Mouse (Mus musculus) forebrain, embryonic 12.5 days (tissue): ENCODE measurements at regions not wholly inside any gene's neighbourhood (a gene's known extent, or its start where the extent isn't known, plus 50 kb on each side); places are given as distances from the start of the nearest gene placed in this dataset.

Experiments
- ATAC-seq: fragments of 200-750 bp; cut with Nextera tagmentation; 2 replicates; pipeline ENCODE4 v1.8.0; 2017; ENCODE audit warnings: moderate TSS enrichment; ENCODE audit not compliant: low FRiP score
- H3K27ac ChIP-seq: fragments of 300-500 bp; sonication (generic); 2 replicates; pipeline ENCODE4 v1.5.1; 2016; ENCODE audit warnings: mild to moderate bottlenecking
- H3K27me3 ChIP-seq: fragments of 300-500 bp; sonication (generic); 2 replicates; pipeline ENCODE4 v1.6.1; 2016; ENCODE audit warnings: mild to moderate bottlenecking
- H3K36me3 ChIP-seq: fragments of 300-500 bp; sonication (generic); replicated peaks from 2 replicates; pipeline ENCODE4 v1.6.1; 2016; ENCODE audit warnings: mild to moderate bottlenecking
- H3K4me1 ChIP-seq: fragments of 300-500 bp; sonication (generic); 2 replicates; pipeline ENCODE4 v1.6.1; 2016
- H3K4me2 ChIP-seq: fragments of 300-500 bp; sonication (generic); 2 replicates; pipeline ENCODE4 v1.6.1; 2016; ENCODE audit warnings: mild to moderate bottlenecking, moderate library complexity
- H3K4me3 ChIP-seq: fragments of 300-500 bp; sonication (generic); replicated peaks from 2 replicates; pipeline ENCODE4 v1.5.1; 2016; ENCODE audit warnings: mild to moderate bottlenecking
- H3K9ac ChIP-seq: fragments of 300-500 bp; sonication (generic); 2 replicates; pipeline ENCODE4 v1.6.1; 2016; ENCODE audit warnings: mild to moderate bottlenecking
- H3K9me3 ChIP-seq: fragments of 300-500 bp; sonication (generic); 2 replicates; pipeline ENCODE4 v1.6.1; 2016
- WGBS: fragments of 180-500 bp; shearing (Covaris S2); methylation state at CpG from one replicate; pipeline ENCODE4 v1.1.7; 2016; 5-methylcytosine and 5-hydroxymethylcytosine counted together

GRCm38 (mm10) chr3:139897894-139898293, 692.4 kb downstream of the Stpg2 start:
- H3K4me2 ChIP-seq, result no peak overlapping the region
- 88% methylated on average over 5 of the region's 5 CpGs for WGBS
- H3K9me3 ChIP-seq, result no peaks in the 10 kb centered on the region
- peaks cover 6% of the 10 kb centered on the region; the same call in 1 of the 2 replicates for H3K4me1 ChIP-seq
- no peaks in the 10 kb centered on the region for H3K36me3 ChIP-seq
- no peak for ATAC-seq
- H3K27me3 ChIP-seq, result no peaks in the 10 kb centered on the region
- no peak overlapping the region for H3K4me3 ChIP-seq
- H3K9ac ChIP-seq, result no peak overlapping the region
- no peak overlapping the region for H3K27ac ChIP-seq

GRCm38 (mm10) chr3:139899213-139899612, 693.7 kb downstream of the Stpg2 start:
- peaks cover 6% of the 10 kb centered on the region; the same call in 1 of the 2 replicates for H3K4me1 ChIP-seq
- H3K9me3 ChIP-seq, result no peaks in the 10 kb centered on the region
- H3K4me3 ChIP-seq, result no peak overlapping the region
- no peaks in the 10 kb centered on the region for H3K27me3 ChIP-seq
- H3K27ac ChIP-seq, result no peak overlapping the region
- ATAC-seq, result no peak
- WGBS, result 15% methylated on average over 5 of the region's 5 CpGs
- H3K4me2 ChIP-seq, result no peak overlapping the region
- H3K9ac ChIP-seq, result no peak overlapping the region
- H3K36me3 ChIP-seq, result no peaks in the 10 kb centered on the region

- Histone ChIP-seq H3K4me3 (no peak overlapping the region), H3K36me3 (no peaks in the 10 kb centered on the region), H3K4me2 (no peak overlapping the region), H3K27ac (no peak overlapping the region), H3K27me3 (no peaks in the 10 kb centered on the region), H3K9me3 (no peaks in the 10 kb centered on the region), H3K4me1 (no peaks in the 10 kb centered on the region), H3K9ac (no peak overlapping the region)
- 37% methylated on average over 2 of the region's 2 CpGs for WGBS
- ATAC-seq, result peak; percentile 90; the same call in 1 of the 2 replicates
Measured at GRCm38 (mm10) chr3:139913639-139914330, 708.3 kb downstream of the Stpg2 start.

- no peaks in the 10 kb centered on the region for H3K4me1 ChIP-seq
- H3K27me3 ChIP-seq, result no peaks in the 10 kb centered on the region
- no peak overlapping the region for H3K9ac ChIP-seq
- ATAC-seq, result no peak
- no peak overlapping the region for H3K27ac ChIP-seq
- no peaks in the 10 kb centered on the region for H3K9me3 ChIP-seq
- no peak overlapping the region for H3K4me3 ChIP-seq
- H3K4me2 ChIP-seq, result no peak overlapping the region
- 78% methylated on average over 3 of the region's 3 CpGs for WGBS
- no peaks in the 10 kb centered on the region for H3K36me3 ChIP-seq
Measured at GRCm38 (mm10) chr3:139922267-139922666, 716.8 kb downstream of the Stpg2 start.

- H3K4me1 ChIP-seq, result no peaks in the 10 kb centered on the region; the same call in 1 of the 2 replicates
- no peak overlapping the region for H3K4me3 ChIP-seq
- no peak overlapping the region for H3K4me2 ChIP-seq
- no peaks in the 10 kb centered on the region for H3K9me3 ChIP-seq
- no peak overlapping the region for H3K27ac ChIP-seq
- peak; percentile 76 for ATAC-seq
- no peaks in the 10 kb centered on the region for H3K27me3 ChIP-seq
- 19% methylated on average over 4 of the region's 4 CpGs for WGBS
- H3K36me3 ChIP-seq, result no peaks in the 10 kb centered on the region
- no peak overlapping the region for H3K9ac ChIP-seq
Measured at GRCm38 (mm10) chr3:139933039-139933438, 727.5 kb downstream of the Stpg2 start.

GRCm38 (mm10) chr3:139946209-139946608, 740.7 kb downstream of the Stpg2 start:
- Histone ChIP-seq H3K36me3 (no peaks in the 10 kb centered on the region), H3K27ac (no peak overlapping the region), H3K9me3 (no peaks in the 10 kb centered on the region), H3K4me1 (no peaks in the 10 kb centered on the region), H3K4me3 (no peak overlapping the region), H3K4me2 (no peak overlapping the region), H3K9ac (no peak overlapping the region), H3K27me3 (no peaks in the 10 kb centered on the region)
- ATAC-seq, result no peak
- 90% methylated on average over 2 of the region's 2 CpGs for WGBS

- Histone ChIP-seq H3K27ac (no peak overlapping the region), H3K9ac (no peak overlapping the region), H3K4me3 (no peak overlapping the region), H3K4me1 (no peaks in the 10 kb centered on the region), H3K9me3 (no peaks in the 10 kb centered on the region), H3K27me3 (no peaks in the 10 kb centered on the region), H3K36me3 (no peaks in the 10 kb centered on the region), H3K4me2 (no peak overlapping the region)
- 82% methylated on average over 4 of the region's 4 CpGs for WGBS
- ATAC-seq, result no peak
Measured at GRCm38 (mm10) chr3:139947247-139947646, 741.8 kb downstream of the Stpg2 start.

- 74% methylated on average over 4 of the region's 4 CpGs for WGBS
- H3K4me3 ChIP-seq, result no peak overlapping the region
- no peak overlapping the region for H3K27ac ChIP-seq
- no peaks in the 10 kb centered on the region for H3K4me1 ChIP-seq
- no peaks in the 10 kb centered on the region for H3K9me3 ChIP-seq
- H3K4me2 ChIP-seq, result no peak overlapping the region
- ATAC-seq, result no peak
- H3K9ac ChIP-seq, result no peak overlapping the region
- H3K27me3 ChIP-seq, result no peaks in the 10 kb centered on the region
- H3K36me3 ChIP-seq, result no peaks in the 10 kb centered on the region
Measured at GRCm38 (mm10) chr3:139949096-139949495, 743.6 kb downstream of the Stpg2 start.

GRCm38 (mm10) chr3:139950016-139950705, 744.7 kb downstream of the Stpg2 start:
- H3K4me2 ChIP-seq, result no peak overlapping the region
- no peaks in the 10 kb centered on the region for H3K36me3 ChIP-seq
- H3K4me3 ChIP-seq, result no peak overlapping the region
- H3K27me3 ChIP-seq, result no peaks in the 10 kb centered on the region
- H3K9ac ChIP-seq, result no peak overlapping the region
- WGBS, result 89% methylated on average over 8 of the region's 8 CpGs
- ATAC-seq, result no peak
- H3K27ac ChIP-seq, result no peak overlapping the region
- no peaks in the 10 kb centered on the region for H3K9me3 ChIP-seq
- no peaks in the 10 kb centered on the region for H3K4me1 ChIP-seq

- Histone ChIP-seq H3K27ac (no peak overlapping the region), H3K36me3 (no peaks in the 10 kb centered on the region), H3K4me3 (no peak overlapping the region), H3K4me2 (no peak overlapping the region), H3K4me1 (no peaks in the 10 kb centered on the region), H3K9me3 (no peaks in the 10 kb centered on the region), H3K27me3 (no peaks in the 10 kb centered on the region), H3K9ac (no peak overlapping the region)
- ATAC-seq, result no peak
- WGBS, result 92% methylated on average over 8 of the region's 8 CpGs
Measured at GRCm38 (mm10) chr3:139951516-139951915, 746.0 kb downstream of the Stpg2 start.

- H3K4me2 ChIP-seq, result no peak overlapping the region
- no peaks in the 10 kb centered on the region for H3K4me1 ChIP-seq
- no peak overlapping the region for H3K9ac ChIP-seq
- H3K27me3 ChIP-seq, result no peaks in the 10 kb centered on the region
- ATAC-seq, result no peak
- no peak overlapping the region for H3K4me3 ChIP-seq
- no peaks in the 10 kb centered on the region for H3K36me3 ChIP-seq
- 88% methylated on average over 1 of the region's 1 CpGs for WGBS
- H3K9me3 ChIP-seq, result 0 out of 2 replicates have a peak, but pooled peaks cover 5% of the 10 kb centered on the region
- no peak overlapping the region for H3K27ac ChIP-seq
Measured at GRCm38 (mm10) chr3:139978172-139978571, 772.7 kb downstream of the Stpg2 start.

GRCm38 (mm10) chr3:139985830-139986481, 780.5 kb downstream of the Stpg2 start:
- Histone ChIP-seq H3K9ac (no peak overlapping the region), H3K4me3 (no peak overlapping the region), H3K9me3 (no peaks in the 10 kb centered on the region), H3K4me2 (no peak overlapping the region), H3K36me3 (no peaks in the 10 kb centered on the region), H3K4me1 (no peaks in the 10 kb centered on the region), H3K27ac (no peak overlapping the region), H3K27me3 (no peaks in the 10 kb centered on the region)
- WGBS, result 89% methylated on average over 4 of the region's 4 CpGs
- ATAC-seq, result no peak
